Mouse (Mus musculus) thymus, postnatal 36 days (tissue): Measurements from ENCODE around the gene Mphosph8.

ENCODE experiments used
- DNase-seq, 2 experiments: peaks; one replicate each; pipeline ENCODE4 v3.0.0; 2022; ENCODE audit warnings: mixed read lengths in 2 of 2

Mphosph8 gene

GRCm38 (mm10) chr14:56667969-56668802 is at the start of gene Mphosph8:
Gene Mphosph8 (plus strand): TSS chr14:56668248.
- peak; percentile 99 for DNase-seq

GRCm38 (mm10) chr14:56620425-56620824 is 47.6 kb upstream of the Mphosph8 start:
- DNase-seq: no peak

DNA sequence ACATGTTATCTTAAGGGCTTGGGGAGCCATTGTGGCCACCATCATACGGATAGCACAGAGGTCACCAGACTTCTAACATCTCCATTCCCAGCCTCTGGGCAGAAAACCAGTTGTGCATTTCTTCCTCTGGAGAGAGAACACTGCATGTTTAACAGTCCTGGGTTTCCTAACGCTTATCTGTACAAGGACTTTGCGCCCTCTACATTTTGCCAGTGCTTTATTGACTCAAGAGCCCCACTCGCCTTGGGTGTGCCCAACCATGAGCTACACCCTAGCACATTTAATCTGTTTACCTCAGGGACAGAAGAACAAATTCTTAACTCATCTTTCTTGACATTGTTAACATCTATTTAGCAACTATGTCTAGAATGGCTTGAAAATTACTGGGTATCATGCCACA is 41.8 kb upstream of the Mphosph8 start:
- DNase-seq: no peak

DNA sequence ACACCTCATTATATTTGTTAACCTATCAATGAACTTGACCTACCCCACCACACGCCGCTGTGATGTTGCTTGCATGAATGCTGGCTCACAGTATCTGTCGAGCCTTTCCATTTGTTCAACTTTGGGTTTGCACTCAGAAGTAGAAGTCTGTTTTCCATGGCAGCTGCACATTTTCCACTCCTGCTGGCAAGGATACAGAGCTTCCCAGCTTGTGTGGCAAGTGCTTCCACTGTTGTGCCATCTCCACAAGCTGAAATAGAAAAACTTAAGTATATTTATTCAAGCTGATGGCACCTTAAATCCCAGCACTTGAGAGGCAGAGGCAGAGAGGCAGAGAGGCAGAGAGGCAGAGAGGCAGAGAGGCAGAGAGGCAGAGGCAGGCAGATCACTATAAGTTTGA is 39.7 kb upstream of the Mphosph8 start:
- DNase-seq: no peak

GRCm38 (mm10) chr14:56631109-56631508 is 36.9 kb upstream of the Mphosph8 start:
- no peak for DNase-seq

DNA sequence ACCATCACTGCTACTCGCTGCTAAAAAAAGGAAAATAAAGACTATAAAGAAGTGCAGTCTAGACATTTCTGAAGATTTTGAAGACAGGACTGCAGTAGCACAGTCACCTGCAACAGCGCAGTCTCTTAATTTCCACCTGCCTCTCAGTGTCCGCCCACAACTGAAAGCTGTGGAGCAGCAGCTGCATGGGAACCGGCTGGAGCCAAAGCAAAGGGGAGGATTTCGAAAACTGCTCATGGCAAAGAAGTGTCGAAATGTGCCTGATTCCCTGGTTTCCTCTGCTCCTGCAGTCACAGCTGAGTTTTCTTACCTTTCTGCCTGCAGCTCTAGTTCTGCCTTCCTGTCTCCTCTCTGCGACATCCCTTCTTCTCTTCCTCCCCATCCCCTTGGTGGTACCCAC is 20.8 kb upstream of the Mphosph8 start:
- no peak for DNase-seq

DNA sequence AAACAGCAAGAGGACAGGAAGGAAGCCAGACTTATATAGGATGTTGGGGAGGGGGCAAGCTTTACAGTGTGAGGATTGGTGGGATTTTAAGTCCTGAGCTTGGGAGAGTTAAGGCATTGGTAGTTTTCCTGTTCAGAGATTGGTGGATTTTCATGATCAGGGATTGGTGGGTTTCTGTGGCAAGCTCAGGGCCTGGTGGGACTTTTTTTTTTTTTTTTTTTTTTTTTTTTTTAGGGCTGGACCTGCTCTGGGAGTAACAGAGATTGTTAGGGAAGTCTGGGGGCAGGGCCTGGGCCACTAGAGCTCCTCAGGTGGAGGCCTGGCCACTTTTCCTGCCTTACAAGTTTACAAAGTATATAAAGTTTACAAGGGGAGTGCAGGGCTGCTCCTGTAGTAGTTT is 18.6 kb upstream of the Mphosph8 start:
- no peak for DNase-seq

- no peak for DNase-seq
These were observed 2.4 kb upstream of the Mphosph8 start for GRCm38 (mm10) chr14:56665651-56666050.

DNA sequence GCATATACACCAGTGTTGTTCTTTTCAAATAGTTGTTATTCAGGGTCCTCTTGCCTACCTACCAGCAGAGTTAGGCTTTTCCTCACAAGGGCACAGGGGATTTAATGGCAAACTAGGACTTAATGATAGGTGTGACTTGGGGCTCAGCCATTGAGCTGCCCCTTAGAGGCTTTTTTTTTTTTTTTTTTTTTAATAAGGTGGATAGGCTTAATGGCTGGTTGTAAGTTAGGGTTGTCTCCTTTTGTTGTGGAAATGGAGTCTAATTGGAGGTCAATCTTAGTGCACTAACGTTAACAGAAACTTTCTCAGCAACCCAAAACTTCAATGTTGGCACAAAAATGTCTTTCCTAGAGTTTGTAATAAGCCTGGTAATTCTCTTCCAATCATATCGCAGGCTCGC is 1.1 kb upstream of the Mphosph8 start:
- no peak for DNase-seq

- no peak for DNase-seq
These were observed 1.1 kb downstream of the Mphosph8 start for GRCm38 (mm10) chr14:56669046-56669620.

- DNase-seq: no peak
These were observed 17.4 kb downstream of the Mphosph8 start for GRCm38 (mm10) chr14:56685426-56685825.

DNA sequence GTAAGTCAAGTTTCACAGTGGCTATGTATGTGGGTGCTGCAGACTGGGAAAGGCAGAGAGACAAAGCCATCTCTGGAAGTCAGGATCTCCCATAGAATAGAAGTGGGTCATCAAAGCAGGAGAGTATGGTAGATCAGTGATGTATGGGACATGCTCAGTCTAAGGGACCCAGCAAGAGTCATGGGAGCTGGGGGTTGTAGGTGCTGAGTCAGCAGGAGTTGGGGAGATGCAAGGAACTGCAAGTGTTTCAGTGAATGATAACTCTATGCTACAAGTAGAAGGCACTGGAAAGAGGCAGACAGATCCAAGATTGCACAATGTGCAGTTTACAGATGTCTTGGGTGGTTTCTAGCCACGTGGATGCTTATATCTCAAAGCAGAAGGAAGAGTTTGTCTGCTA is 21.1 kb downstream of the Mphosph8 start:
- DNase-seq: no peak

DNA sequence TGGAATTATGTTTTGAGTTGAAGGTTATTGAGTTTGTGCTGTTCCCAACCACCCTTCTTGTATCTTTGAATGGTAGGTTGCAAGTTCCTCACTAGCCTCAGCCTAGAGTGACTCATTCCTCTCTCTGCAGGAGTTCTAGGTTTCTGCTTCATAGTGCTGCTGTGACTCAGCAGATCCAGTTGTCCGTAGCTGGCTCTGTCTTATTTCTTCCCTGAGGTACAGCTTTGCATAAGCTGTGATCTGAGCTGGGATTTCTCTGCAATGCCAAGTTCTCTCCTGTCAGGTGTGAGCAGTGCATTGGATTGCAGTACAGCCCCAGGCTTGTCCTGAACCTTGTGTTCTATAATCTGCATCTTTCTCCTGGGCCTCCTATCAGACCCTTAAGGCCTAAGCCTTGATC is 21.7 kb downstream of the Mphosph8 start:
- no peak for DNase-seq

GRCm38 (mm10) chr14:56695495-56695894 is 27.4 kb downstream of the Mphosph8 start:
- no peak for DNase-seq

- no peak for DNase-seq
These were observed 29.8 kb downstream of the Mphosph8 start for GRCm38 (mm10) chr14:56697836-56698235.

GRCm38 (mm10) chr14:56702644-56703043 is 34.6 kb downstream of the Mphosph8 start:
- DNase-seq: no peak

DNA sequence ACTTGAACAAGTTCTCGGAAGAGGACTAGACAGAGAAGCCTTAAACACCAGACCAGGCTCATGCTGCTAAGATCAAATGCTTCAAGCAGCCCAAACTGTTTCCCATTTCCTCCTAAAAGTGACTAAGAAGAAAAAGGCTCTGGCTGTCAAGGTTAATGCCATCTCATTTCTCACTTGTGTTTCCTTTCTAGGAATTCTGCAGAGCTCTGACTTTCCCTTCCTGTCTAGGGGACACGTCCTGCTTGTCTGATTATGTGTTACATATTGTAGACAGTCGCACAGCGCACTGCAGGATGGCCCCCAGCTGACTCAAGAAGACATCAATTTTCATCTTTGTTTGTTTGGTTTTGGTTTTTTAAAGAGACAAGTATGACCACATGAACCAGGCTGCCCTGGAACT is 37.6 kb downstream of the Mphosph8 start:
- DNase-seq: no peak

- DNase-seq: no peak
These were observed 58.4 kb downstream of the Mphosph8 start for GRCm38 (mm10) chr14:56726493-56726892.

GRCm38 (mm10) chr14:56740175-56740574 is 72.1 kb downstream of the Mphosph8 start:
- DNase-seq: peak; percentile 19 to 23
